Mouse (Mus musculus) B cell, adult (primary cell): Measurements from ENCODE around the gene Tmeff1. TPM values are rescaled to one million over a fixed set of nuclear protein-coding genes. Genes with fewer than 3 reads are reported as not detected.

Source experiments
- total RNA-seq: library from RNA; stranded (reverse); gene quantifications from 4 replicates; pipeline ENCODE4 v1.2.4, GENCODE M21; 2023; ENCODE audit not compliant: inconsistent age

Gene Tmeff1
- 0.45 to 2.1 TPM (median 0.74 TPM) in 4 replicates for total RNA-seq

DNA sequence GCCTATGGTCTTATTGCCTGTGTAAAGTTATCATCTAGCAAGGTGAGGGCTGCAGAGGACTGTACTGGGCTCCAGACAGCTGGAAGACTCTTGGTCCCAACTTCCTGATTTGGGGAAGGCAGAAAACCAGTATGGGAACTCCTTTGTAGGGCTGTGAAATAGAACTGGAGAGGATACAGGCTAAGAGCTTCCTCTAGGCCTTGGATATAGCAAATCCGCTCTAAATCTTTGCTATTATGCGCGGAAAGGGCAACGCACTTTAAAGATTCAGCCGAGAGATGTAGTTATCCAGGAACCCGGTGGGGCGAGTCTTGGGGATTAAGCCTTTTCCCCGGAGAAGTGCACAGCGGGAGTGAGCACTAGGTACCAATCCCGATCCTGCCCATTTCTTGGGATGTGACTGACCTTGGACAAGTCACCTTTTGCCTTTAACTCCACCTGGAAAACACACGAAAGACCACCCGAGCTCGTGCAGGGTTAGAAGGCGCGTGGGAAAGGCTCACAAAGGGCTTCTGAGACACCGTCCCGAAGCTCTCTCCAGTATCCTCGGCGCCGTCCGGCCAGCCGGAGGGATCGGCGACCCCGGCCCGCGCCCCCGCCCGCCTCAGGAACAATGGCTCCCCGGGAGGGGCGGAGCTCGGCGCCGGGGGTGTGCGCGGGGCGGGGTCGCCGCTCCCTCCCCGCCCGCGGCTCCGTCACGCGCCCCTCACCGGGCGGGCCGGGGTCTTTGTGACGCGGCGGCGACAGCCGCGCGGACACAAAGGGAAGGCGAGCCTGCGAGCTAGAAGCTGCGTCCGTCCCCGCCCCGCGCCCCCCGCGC lies at the start of gene Tmeff1:
Tmeff1 (plus strand) TSS at position 754 of the 820 bp plus-strand sequence.

DNA sequence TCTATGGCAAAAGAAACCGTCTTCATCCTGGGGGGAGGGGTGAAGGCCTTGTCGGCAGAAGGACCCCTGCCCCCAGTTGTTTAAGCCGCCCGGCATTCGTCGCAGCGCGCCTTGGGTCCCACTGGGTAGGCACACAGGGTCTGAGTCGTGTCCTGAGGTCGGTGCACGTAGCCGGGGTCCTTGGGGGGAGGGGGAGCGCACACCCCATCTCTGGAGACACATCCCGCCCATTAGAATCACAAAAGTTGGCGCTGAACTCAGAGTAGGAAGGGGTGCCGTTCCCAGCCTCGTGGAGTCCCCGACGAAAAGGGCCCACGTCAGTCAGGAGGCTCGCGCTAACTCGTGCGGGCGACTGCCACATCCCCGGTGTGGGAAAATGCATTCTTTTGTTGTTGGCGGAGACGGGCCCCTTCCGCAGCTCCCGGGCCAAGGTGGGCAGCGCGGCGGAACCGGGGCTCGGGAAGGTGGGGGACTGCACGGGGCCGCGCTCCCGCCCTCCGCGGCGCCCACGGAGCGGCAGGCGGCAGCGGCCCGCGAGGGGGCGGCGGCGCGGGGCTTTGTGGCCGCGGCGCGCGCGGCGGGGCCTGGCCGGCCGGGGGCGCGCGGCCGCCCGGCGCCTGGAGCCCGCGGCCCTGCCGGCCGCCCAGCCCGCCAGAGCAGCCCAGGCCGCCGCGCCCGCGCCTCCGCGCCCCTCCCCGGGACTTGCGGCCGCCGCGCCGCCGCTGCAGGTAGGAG lies 45.0 kb upstream of the Tmeff1 start, which contains the start of gene Msantd3:
Msantd3 (plus strand) TSS at position 95 of the 735 bp plus-strand sequence.

GRCm38 (mm10) chr4:48663271-48663670 lies 78.3 kb downstream of the Tmeff1 start, which contains the start of gene Cavin4:
Gene Cavin4, plus strand, starts transcription at chr4:48663514.

Other genes with a start within 250 kb of the Tmeff1 start
- gene Tex10, start 111.7 kb upstream of the Tmeff1 start, total RNA-seq: 84.8 to 97.0 TPM (median 91.2 TPM) in 4 replicates
- gene Msantd3, start 45.2 kb upstream of the Tmeff1 start, total RNA-seq: not detected in 4 replicates
- gene Cavin4, start 78.3 kb downstream of the Tmeff1 start, total RNA-seq: not detected in 4 replicates